Mouse (Mus musculus) midbrain, postnatal 0 days (tissue): ENCODE measurements around the gene Lrrfip1. TPM values are rescaled to one million over a fixed set of nuclear protein-coding genes. Genes with fewer than 3 reads are reported as not detected.

Source experiments
- ATAC-seq: fragments of 200-750 bp; cut with Nextera tagmentation; 2 replicates; pipeline ENCODE4 v1.8.0; 2017; ENCODE audit warnings: moderate number of reproducible peaks, mild to moderate bottlenecking, moderate TSS enrichment, moderate library complexity; ENCODE audit not compliant: low FRiP score
- DNase-seq: peaks from one replicate; pipeline ENCODE4 v3.0.0-alpha.2; 2015; ENCODE audit warnings: low spot score
- H3K27ac ChIP-seq: fragments of 300-500 bp; sonication (generic); 2 replicates; pipeline ENCODE4 v1.5.1; 2014; ENCODE audit warnings: low read depth, mild to moderate bottlenecking, low read length, mixed read lengths
- H3K27me3 ChIP-seq: fragments of 300-500 bp; sonication (generic); 2 replicates; pipeline ENCODE4 v1.6.1; 2014; ENCODE audit warnings: low read length, control low read depth, mixed read lengths; ENCODE audit not compliant: insufficient read depth
- H3K36me3 ChIP-seq: fragments of 300-500 bp; sonication (generic); 2 replicates; pipeline ENCODE4 v1.6.1; 2014; ENCODE audit warnings: low read length, control low read depth, mixed read lengths; ENCODE audit not compliant: insufficient read depth
- H3K4me1 ChIP-seq: fragments of 300-500 bp; sonication (generic); 2 replicates; pipeline ENCODE4 v1.6.1; 2014; ENCODE audit warnings: mild to moderate bottlenecking, control low read depth, antibody characterized with exemption, low read length, mixed read lengths; ENCODE audit not compliant: insufficient read depth
- H3K4me2 ChIP-seq: fragments of 300-500 bp; sonication (generic); 2 replicates; pipeline ENCODE4 v1.6.1; 2014; ENCODE audit warnings: low read depth, mild to moderate bottlenecking, low read length, mixed read lengths; ENCODE audit not compliant: poor library complexity, severe bottlenecking
- H3K4me3 ChIP-seq: fragments of 300-500 bp; sonication (generic); 2 replicates; pipeline ENCODE4 v1.5.1; 2014; ENCODE audit warnings: low read depth, mild to moderate bottlenecking, low read length, moderate library complexity
- H3K9ac ChIP-seq: fragments of 300-500 bp; sonication (generic); replicated peaks from 2 replicates; pipeline ENCODE4 v1.6.1; 2014; ENCODE audit warnings: mild to moderate bottlenecking, low read length, moderate library complexity, mixed read lengths; ENCODE audit not compliant: poor library complexity, severe bottlenecking
- H3K9me3 ChIP-seq: fragments of 300-500 bp; sonication (generic); 2 replicates; pipeline ENCODE4 v1.6.1; 2016; ENCODE audit warnings: low read length, control low read depth
- CTCF ChIP-seq: IDR thresholded peaks from 2 replicates; pipeline ENCODE4 v1.5.1; 2016; ENCODE audit warnings: antibody characterized with exemption, mild to moderate bottlenecking
- WGBS: fragments of 180-500 bp; shearing (Covaris S2); extraction: QIAGEN DNeasy Blood & Tissue Kit; methylation state at CpG from one replicate; pipeline ENCODE4 v1.1.7; 2014; 5-methylcytosine and 5-hydroxymethylcytosine counted together
- polyA plus RNA-seq: library from polyadenylated mRNA; unstranded; fragments of >200 nt; fragmentation: Nextera tagmentation; extraction: Ambion mirVana; gene quantifications from 2 replicates; pipeline ENCODE4 v1.2.1, GENCODE M21; 2015
- total RNA-seq: library from RNA; depleted of rRNA; stranded (reverse); fragments of >200 nt; gene quantifications from 2 replicates; pipeline ENCODE4 v1.2.3, GENCODE M21; 2014

Gene Lrrfip1
- total and polyA plus RNA-seq, 2 experiments from 2014 or later = 26.7 to 48.9 TPM

- 86% methylated on average over 3 of the region's 3 CpGs for WGBS
- ATAC-seq = no peak
- Histone ChIP-seq H3K9ac (no peak overlapping the region), H3K27me3 (no peaks in the 10 kb centered on the region), H3K4me2 (no peak overlapping the region), H3K4me1 (peaks cover 12% of the 10 kb centered on the region; the same call in 1 of the 2 replicates), H3K36me3 (no peaks in the 10 kb centered on the region), H3K4me3 (no peak overlapping the region), H3K27ac (no peak overlapping the region), H3K9me3 (no peaks in the 10 kb centered on the region)
- TF ChIP-seq CTCF = no peak
- DNase-seq = no peak
Measured at GRCm38 (mm10) chr1:91001101-91001500, 2.6 kb downstream of the Lrrfip1 start.

- ATAC-seq = no peak
- no peak overlapping the region for H3K4me3 ChIP-seq
- no peak overlapping the region for H3K4me2 ChIP-seq
- H3K27me3 ChIP-seq = no peaks in the 10 kb centered on the region
- 88% methylated on average over 3 of the region's 3 CpGs for WGBS
- no peak overlapping the region for H3K27ac ChIP-seq
- no peak for DNase-seq
- H3K9me3 ChIP-seq = no peaks in the 10 kb centered on the region
- no peaks in the 10 kb centered on the region; the same call in 1 of the 2 replicates for H3K36me3 ChIP-seq
- no peak overlapping the region for H3K9ac ChIP-seq
- TF ChIP-seq CTCF = no peak
- H3K4me1 ChIP-seq = peaks cover 12% of the 10 kb centered on the region; the same call in 1 of the 2 replicates
Measured at GRCm38 (mm10) chr1:91001871-91002539, 3.5 kb downstream of the Lrrfip1 start.

- H3K4me3 ChIP-seq = no peak overlapping the region
- no peaks in the 10 kb centered on the region; the same call in 1 of the 2 replicates for H3K36me3 ChIP-seq
- H3K4me1 ChIP-seq = peaks cover 12% of the 10 kb centered on the region; the same call in 1 of the 2 replicates
- H3K27me3 ChIP-seq = no peaks in the 10 kb centered on the region
- 77% methylated on average over 3 of the region's 3 CpGs for WGBS
- H3K9me3 ChIP-seq = no peaks in the 10 kb centered on the region
- TF ChIP-seq CTCF = no peak
- H3K4me2 ChIP-seq = no peak overlapping the region
- no peak for ATAC-seq
- H3K9ac ChIP-seq = no peak overlapping the region
- no peak overlapping the region for H3K27ac ChIP-seq
- DNase-seq = no peak
Measured at GRCm38 (mm10) chr1:91002641-91003040, 4.1 kb downstream of the Lrrfip1 start.

- Histone ChIP-seq H3K9me3 (no peaks in the 10 kb centered on the region), H3K4me1 (peaks cover 6% of the 10 kb centered on the region; the same call in 1 of the 2 replicates), H3K4me2 (no peak overlapping the region), H3K4me3 (no peak overlapping the region), H3K27ac (no peak overlapping the region), H3K27me3 (no peaks in the 10 kb centered on the region), H3K36me3 (no peaks in the 10 kb centered on the region; the same call in 1 of the 2 replicates), H3K9ac (no peak overlapping the region)
- TF ChIP-seq CTCF = no peak
- ATAC-seq (no peak), DNase-seq (no peak)
- WGBS = 92% methylated on average over 8 of the region's 8 CpGs
Measured at GRCm38 (mm10) chr1:91003522-91004253, 5.2 kb downstream of the Lrrfip1 start.

- TF ChIP-seq CTCF = no peak
- H3K4me3 ChIP-seq = no peak overlapping the region
- no peaks in the 10 kb centered on the region for H3K9me3 ChIP-seq
- ATAC-seq (no peak), DNase-seq (no peak)
- 90% methylated on average over 5 of the region's 5 CpGs for WGBS
- no peak overlapping the region for H3K4me2 ChIP-seq
- peaks cover 6% of the 10 kb centered on the region; the same call in 1 of the 2 replicates for H3K4me1 ChIP-seq
- H3K27me3 ChIP-seq = no peaks in the 10 kb centered on the region
- H3K27ac ChIP-seq = no peak overlapping the region
- H3K9ac ChIP-seq = no peak overlapping the region
- no peaks in the 10 kb centered on the region; the same call in 1 of the 2 replicates for H3K36me3 ChIP-seq
Measured at GRCm38 (mm10) chr1:91006037-91006436, 7.5 kb downstream of the Lrrfip1 start.

- no peak overlapping the region for H3K4me3 ChIP-seq
- no peak overlapping the region for H3K4me2 ChIP-seq
- no peak for TF ChIP-seq CTCF
- no peak overlapping the region for H3K27ac ChIP-seq
- H3K36me3 ChIP-seq = no peaks in the 10 kb centered on the region; the same call in 1 of the 2 replicates
- no peaks in the 10 kb centered on the region for H3K27me3 ChIP-seq
- WGBS = 92% methylated on average over 9 of the region's 9 CpGs
- H3K9ac ChIP-seq = no peak overlapping the region
- no peaks in the 10 kb centered on the region for H3K9me3 ChIP-seq
- H3K4me1 ChIP-seq = peaks cover 6% of the 10 kb centered on the region; the same call in 1 of the 2 replicates
- DNase-seq (no peak), ATAC-seq (no peak)
Measured at GRCm38 (mm10) chr1:91006708-91007107, 8.2 kb downstream of the Lrrfip1 start.
